Mouse (Mus musculus) adipocyte (in vitro differentiated cells): Measurements from ENCODE around the gene Sult1a1.

Source experiments
- DNase-seq: peaks from one replicate; pipeline ENCODE4 v3.0.0-alpha.2; 2016; ENCODE audit warnings: low spot score

Gene Sult1a1

DNA sequence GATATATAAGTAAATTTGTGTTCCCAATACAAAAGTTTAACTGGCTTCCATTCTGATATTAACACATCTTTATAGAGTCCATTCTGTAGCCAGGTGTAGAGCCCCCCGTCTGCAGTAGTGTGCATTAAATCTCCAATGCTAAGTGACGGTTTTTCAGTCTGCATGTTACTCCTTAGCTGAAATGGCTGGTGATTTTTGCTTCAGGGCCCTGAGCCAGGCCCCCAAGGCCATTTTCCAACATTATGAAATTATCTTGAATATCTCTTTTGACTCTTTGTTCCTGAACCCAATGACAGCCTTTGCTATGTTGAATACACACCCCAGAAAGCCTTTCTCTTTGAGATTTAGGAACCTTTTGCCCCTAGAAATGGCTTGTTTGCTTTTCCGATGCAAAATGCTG, 16.5 kb downstream of the Sult1a1 start:
- no peak for DNase-seq

DNA sequence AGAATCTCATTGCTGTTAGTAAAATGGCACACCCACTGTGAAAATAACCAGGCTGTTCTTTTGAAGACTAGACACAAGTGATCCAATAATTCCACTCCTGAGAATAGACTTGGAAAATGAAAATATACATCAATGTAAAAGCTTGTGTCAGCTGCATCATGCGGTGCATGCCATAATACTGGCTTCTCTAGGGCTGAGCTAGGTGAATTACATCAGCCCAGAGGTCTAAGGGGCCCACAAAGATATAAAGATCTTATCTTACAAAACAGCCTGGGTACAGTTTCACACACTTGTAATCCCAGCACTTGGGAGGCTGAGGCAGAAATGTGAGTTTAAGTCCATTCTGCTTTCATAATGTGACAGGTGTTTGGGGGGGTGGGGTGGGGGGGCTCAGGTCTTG, 18.7 kb downstream of the Sult1a1 start:
- DNase-seq: no peak

DNA sequence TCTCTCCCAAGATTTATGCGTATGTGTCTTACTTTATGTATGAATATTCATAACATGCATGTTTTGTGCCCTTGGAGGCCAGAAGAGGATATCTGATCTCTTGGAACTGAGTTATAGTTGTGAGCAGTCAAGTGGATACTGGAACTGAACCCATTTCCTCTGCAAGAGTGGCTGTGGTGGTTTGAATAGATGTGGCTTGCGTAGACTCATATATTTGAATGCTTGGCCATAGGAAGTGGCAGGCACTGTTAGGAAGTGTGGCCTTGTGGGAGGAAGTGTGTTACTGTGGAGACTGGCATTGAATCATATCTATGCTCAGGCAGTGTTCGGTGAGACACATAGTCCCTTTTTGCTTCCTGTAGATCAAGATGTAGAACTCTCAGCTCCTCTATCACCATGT, 20.5 kb downstream of the Sult1a1 start:
- no peak for DNase-seq

DNA sequence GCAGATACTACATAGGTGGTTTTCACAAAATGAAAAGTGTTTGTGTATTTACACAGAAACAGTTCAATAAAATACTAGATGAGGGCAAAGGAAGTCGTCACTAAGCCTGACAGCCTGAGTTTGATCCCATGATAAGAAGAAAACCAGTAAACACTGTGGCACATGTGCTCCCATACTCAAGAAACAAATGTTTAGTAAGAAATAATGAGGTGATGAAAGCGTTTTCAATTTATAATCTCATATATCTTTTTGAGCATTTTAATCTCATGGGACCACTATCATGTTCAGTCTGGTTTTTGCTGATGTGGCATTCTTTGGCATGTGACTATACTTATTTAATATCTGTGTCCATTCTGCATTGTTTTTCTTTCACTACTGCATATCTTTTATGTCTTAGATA, 22.2 kb downstream of the Sult1a1 start:
- no peak for DNase-seq

DNA sequence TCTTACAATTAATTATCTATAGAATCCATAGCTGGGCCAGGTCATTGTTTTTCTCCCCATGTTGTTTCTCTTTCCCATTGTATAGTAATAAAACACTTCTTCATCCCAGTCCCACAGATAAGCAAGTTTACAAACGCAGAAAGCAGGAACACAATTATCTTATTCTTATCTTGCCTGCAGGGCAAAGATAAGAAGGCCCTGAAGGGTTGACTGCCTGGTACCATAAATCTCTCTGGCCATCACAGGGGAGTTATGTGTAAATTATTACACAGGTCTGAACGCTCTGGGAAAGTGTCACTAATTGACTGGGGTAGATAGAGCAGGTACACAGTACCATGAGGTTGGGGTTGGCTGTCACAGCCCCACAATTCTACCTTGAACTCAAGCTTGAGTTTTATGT, 25.4 kb downstream of the Sult1a1 start:
- DNase-seq: no peak

DNA sequence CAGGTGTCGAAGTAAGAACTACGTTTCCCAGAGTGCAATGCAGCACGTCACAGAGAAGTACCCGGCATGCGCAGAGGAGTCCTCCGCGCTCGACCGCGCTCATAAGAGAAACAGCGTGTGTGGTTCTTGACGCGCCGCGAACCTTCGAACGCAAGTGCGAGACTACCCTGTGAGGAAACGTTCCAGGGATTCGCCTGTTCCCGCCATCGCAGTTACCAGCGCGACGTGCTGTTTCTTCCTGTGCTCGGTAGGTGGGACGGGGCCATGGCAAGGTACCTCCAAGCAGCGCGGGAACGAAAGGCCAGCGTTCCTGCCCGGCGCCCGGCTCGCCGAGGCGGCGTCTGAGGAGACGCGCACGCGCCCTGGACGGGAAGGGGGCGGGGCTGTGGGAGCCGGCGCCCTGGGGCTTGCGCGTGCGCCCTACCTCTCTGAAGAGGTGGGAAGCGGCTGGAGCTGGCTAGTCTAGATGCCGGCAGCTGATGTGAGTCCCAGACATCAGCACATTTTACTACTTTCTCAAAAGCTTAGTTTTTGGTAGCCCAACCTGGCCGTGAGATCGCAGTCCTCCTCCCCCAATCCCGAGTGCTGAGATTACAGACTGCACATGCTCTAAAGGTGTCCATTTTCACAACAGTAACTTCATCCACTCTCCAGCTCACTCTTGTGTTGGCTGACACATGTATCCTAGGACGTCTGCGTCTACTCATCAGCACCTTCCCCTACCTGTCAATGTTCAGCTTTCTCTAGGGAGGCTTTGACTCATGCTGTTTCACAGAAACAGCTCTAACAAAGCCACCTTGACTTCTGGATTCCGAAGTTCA, 26.8 kb downstream of the Sult1a1 start, which contains the start of gene Sgf29:
Sgf29 (plus strand) TSS at position 79 of the 821 bp plus-strand sequence.
- peak; percentile 86 for DNase-seq

DNA sequence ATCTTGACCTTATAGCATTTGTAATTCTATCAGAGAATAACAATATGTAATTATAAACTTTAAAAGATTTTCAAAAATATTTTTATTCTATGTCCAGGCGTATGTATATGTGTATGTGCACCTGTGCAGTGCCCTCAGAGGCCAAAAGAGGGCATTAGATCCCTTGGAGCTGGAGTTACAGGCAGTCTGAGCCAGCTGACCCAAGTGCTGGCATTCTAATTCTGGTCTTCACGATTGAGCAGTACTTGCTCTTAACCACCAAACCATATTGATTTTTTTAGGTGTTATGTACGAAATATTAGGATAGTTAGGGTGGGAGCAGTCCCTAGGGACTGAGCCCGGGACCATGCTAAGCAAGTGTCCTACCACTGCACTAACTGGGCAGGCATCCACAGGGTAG, 27.7 kb downstream of the Sult1a1 start:
- no peak for DNase-seq

DNA sequence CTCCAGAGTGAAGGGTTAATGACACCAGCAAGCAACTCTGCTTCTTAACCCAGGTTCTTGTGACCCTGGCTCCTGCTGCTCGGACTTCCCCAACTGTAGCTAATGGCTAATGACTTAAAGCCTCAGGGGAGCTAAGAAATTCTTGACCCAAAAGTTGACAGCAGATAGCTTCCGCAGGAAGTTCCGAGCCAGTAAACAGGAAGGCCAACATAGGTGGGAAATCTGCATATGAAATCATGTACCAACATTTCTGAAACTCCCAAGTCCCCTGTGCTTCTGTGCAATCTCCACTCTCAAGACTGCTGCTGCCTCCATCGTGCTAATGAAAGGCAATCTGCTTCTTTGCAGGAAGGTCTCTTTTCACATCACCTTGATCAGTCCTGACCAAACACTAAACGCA, 30.5 kb downstream of the Sult1a1 start:
- DNase-seq: no peak

DNA sequence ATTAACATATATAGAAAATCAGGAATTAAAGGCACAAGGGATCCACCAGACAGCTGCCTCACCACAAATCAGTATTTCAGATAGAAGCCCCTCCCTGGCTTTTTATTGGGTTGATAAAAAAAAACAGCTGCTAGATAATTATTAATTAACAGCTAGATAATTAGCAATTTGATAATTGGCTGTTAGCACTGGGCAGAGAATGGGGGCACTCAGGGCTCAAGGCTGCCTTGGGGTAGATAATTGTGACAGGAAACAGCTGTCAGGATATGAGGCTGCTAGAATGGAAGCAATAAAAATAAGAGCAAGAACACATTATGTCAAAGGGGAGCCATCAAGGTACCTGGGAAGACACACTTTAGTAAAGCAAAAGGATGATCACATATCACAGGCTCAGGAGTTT, 31.3 kb downstream of the Sult1a1 start:
- no peak for DNase-seq

DNA sequence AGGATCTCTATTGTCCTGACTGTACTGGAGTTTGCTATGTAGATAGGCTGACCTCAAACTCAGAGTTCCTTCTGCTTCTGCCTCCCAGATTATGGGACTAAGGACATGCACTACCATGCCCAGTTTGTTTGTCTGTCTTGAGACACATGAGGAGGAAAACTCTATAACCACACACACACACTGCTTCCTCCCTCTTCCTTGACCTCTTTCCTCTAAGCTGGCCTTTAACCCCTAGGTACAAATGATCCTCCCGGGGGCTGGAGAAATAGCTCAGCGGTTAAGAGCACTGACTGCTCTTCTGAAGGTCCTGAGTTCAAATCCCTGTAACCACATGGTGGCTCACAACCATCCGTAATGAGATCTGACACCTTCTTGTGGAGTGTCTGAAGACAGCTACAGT, 31.9 kb downstream of the Sult1a1 start:
- no peak for DNase-seq

DNA sequence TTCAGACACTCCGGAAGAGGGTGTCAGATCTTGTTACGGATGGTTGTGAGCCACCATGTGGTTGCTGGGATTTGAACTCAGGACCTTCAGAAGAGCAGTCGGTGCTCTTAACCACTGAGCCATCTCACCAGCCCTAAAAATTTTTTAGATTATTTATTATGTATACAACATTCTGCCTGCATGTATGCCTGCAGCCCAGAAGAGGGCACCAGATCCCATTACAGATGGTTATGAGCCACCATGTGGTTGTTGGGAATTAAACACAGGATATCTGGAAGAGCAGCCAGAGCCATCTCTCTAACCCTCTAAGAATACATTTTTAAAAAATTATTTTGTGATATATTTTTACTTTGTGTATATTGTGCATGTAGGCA, 33.0 kb downstream of the Sult1a1 start:
- DNase-seq: peak; percentile 61

DNA sequence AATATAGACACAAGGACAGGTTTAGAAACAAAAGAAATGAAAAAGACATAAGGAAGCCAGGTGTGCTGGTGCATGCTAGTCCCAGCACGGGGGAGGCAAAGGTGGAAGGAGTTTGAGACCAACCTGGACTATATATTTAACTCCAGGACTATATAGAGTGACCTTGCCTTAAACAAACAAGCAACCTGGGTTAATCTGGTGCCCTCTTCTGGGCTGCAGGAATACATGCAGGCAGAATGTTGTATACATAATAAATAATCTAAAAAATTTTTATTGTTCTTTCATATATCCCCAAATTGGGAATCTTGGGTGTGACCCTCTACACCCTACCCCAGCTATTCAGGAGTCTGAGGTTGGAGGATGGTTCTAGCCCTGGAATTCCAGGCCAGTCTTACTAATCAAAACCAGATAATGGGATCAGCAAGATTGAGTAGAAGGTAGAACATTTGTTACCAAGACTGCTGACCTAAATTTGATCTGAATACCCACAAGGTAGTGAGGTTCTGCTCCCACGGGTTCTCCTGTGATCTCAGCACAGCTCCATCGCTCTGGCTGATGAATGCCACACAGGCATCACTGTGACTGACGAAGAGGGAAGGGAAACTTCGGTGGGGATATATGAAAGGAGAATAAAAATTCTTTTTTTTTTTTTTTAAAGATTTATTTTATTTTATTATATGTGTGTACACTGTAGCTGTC, 33.5 kb downstream of the Sult1a1 start:
- DNase-seq: no peak

DNA sequence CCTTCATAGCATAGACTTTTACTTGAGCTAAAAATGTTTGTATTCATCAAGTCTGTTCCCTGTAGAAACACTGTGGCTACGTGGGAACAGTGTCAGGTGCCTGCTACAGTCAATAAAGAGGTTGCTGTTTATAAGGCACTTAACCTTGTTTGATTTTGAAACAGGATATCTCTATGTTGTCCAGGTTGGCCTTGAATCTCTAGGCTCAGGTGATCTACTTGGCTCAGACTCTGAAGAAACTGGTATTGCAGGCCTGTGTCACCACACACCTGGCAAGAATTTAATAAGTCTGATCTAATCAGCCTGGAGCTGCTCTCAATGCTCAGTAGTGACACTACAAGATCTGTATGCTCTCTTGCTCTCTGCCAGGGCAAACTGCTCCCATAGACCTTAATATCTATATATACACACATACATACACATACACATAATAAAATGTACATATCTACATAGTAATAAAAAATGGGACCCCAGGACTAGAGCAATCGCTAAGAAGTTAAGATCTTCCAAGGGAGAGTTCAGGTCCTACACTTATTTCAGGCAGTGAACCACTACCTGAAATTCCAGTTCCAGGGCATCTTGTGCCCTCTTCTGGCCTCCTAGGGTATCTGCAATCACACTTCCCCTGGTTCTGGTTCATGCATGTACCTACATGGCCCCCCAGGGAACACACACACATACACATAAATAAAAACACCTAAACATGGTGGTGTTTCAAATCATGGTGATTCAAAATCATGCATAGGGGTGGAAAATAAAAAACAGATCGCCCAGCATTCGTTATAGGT, 39.3 kb downstream of the Sult1a1 start:
- peak; percentile 70 for DNase-seq

DNA sequence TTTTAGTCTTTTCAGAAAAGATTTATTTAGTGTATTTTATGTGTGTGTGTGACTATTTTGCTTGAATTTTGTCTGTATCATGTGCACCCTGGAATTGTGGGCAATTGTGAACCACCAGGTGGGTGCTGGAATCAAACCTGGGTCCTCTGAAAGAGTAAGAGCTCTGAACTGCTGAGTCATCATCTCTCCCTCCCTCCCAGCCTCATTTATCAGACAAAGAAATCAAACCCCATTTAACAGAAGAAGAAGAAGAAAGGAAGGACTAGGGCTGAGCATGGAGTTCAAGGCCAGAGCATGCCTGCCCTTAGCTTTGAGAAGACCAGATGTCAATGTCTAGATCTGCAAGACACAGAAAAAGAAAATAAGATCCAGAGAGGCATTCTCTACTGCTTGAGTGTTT, 40.9 kb downstream of the Sult1a1 start:
- no peak for DNase-seq

DNA sequence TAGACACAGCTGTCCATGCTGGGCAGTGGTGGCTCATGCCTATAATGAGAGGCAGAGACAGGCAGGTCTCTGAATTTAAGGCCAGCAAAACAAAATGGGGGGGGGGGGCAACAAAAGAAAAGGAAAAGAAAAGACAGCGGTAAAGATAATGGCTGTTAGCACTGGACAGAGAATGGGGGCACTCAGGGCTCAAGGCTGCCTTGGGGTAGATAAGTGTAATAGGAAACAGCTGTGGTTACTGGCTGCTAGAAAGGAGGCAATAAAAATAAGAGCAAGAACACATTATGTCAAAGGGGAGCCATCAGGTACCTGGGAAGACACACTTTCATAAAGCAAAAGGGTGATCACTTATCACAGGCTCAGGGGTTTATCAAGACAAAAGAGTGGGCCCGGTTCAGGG, 43.8 kb downstream of the Sult1a1 start:
- no peak for DNase-seq

DNA sequence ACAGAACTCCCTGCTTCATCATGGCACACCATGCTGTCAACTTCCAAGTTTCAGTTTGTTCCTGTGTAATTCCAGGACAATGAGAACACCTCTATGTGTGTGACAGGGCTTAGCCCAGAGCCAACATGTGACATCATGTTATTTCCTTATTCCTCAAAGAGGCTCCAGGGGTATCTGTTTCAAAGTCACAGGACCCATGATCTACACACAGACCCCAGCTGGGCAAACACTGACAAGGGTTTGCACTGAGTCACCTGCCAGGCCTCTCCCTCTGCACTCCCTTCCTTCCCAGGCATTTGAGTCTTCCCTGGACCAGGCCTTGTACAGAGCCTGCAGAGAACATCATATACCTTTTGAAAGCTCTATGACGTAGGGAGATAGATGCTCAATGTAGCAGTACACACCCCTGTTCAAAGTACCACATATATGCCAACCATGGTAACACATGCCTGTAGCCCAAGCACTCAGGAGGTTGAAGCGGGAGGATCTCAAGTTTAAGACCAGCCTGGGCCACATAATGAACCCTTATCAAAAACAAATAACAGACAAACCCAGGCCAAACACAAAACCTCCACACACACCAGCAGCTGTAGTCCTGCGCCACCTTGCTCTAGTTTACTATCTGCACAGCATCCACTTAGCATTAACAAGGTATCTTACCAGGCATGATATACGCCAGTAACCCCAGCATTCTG, 45.3 kb downstream of the Sult1a1 start, which contains the start of gene Nupr1:
Nupr1 (minus strand) TSS at position 38 of the 695 bp plus-strand sequence.
- DNase-seq: no peak

DNA sequence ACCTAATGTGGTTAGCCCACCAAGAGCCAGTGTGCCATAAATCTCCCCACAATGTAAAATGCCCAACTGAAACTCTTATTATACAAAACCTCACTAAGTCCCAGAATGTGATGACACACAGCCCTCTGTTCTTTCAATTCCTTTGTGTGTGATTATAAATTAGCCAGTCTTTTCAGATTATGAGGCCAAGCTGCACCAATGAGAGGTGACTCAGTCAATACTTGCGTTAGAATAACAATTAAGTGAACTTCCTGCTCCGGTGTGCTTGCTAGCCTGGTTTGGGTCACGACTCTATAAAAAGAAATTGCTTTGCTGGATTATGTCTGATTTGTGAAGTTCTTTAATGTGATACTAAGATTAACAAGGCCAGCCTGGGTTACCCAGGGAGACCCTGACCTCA, 46.3 kb downstream of the Sult1a1 start:
- DNase-seq: no peak

DNA sequence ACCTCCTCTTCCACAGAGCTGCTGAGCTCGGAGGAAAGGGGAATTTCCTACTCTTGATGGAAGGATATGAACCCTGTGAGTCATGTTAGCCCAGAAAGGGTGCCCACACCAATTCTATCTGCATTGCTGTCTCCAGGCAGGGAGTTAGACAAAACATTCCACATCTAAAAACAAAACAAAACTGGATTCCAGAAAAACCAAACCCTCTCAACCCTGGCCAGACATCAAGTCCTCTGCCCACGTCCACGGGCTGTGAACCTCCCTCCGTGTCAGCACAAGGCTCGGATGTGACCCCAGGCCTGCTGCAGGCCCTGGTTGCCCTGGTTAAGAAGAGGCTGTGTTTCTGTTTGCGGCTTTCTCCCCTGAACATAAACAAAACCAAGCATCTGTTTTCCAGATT, 48.1 kb downstream of the Sult1a1 start:
- DNase-seq: peak; percentile 65

DNA sequence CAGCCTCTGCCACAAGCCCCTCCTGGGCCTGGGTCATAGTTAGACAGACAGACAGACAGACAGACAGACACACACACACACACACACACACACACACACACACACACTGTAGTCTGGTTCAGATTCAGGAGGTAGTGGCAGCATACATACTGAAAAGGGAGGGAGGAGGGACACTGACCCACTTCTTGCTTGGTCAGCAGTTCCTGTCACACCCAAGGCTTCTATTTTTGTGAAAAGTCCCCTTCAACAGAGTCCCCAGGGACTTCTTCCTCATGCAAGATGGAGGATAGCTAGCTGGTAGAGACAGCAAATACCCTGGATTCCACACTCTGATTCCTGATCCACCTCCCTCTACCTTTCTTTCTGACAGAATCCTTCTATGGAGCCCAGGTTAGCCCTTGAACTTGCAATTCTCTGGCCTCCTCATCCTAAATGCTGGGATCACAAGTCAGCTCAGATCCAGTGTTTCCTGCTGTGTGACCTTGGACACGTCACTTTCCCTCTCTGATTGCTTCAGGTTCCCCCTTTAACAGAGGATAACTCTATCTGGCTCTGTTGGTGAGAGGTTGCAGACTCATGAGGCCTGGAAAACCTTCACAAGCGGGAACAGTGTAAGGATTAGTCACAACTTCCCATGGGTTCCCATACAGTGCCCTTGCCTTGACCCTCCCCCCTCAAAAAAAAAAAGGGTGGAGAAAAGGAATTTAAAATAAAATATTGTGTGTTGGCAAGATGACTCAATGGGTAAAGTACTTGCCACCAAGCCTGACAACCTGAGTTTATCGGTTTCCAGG, 50.2 kb downstream of the Sult1a1 start:
- DNase-seq: peak; percentile 28

DNA sequence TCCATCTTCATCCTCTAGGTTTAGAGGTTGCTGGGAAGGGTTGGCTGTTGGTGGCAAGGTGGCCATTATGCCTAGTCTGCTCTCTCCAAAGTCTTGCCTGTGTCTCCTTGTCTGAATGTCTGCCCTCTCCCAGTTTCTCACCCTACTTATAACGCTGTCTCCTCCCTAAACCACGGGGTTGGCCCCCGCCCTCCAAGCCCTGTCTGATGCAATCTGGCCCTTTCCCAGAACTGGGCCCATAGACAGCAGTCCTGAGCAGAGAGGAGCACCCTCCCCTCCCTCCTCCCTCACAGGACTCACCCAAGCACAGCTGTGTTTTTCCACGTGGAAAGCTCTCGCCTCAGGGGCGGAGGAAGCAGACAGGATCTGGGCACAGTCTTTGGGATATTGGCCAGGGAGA, 50.9 kb downstream of the Sult1a1 start:
- peak; percentile 95 for DNase-seq

DNA sequence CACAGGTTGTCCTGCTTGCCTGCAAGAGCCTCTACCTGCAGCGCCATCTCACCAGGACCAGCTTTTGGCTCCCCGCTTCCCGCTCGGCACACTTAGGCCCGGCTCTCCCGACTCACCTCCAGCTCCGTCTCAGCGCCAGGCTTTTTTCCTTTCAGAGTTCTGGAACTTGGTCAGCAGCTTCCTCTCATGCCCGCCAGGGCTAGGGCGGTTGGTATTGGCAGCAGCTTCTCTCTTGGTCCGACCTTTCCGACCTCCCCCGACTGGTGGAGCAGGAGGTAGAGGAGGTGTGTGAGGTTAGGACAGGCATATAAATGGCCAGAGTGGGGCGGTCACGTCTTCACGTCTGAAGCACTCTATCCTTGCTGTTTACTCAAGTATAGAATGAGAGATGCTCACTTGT, 51.5 kb downstream of the Sult1a1 start:
- DNase-seq: no peak
